Mouse (Mus musculus): Measurements from ENCODE around the gene Chd3. TPM values are rescaled to one million over a fixed set of nuclear protein-coding genes. Genes with fewer than 3 reads are reported as not detected.

Gene Chd3
- polyA plus RNA-seq, 1 experiment: 27.0 TPM

DNA sequence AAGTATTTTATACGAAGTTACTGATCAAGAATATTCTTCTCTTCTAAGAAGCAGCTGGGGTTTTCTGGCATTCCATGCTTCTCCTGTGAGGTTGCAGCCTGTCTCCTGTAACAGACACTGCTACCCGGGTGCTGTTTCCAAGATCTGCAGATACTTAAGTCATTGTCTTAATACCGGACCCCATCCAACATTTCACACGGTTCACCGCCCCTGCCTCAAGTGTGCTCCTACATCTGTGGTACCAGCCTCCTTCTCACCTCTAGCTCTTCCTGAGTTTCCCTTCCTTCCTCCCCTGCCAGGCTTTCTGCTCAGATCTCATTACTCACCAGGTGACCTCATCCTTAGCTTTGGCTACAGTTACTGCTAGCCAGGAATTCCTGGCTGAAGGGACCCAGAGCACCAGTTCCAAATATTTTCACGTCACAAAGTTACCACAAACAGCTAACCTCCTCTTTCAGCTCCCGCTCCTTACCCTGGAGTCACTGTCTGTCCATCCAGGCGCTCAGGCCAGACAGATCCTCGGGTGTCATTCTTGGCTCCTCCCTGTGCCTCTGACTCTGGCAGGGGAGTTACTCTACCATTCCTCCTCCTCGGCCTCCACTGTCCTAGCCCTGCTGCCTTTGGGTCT, 13.4 kb upstream of the Chd3 start:
- H3K4me1 ChIP-seq (ENCODE audit: control insufficient read depth, insufficient read depth, insufficient read length, low read length): no peaks in the 10 kb centered on the region
- H3K27ac ChIP-seq (replicated peaks; ENCODE audit: low read depth, low read length): no peak overlapping the region
- no peak overlapping the region for H3K4me3 ChIP-seq (ENCODE audit: insufficient read depth, low read depth, low read length)

DNA sequence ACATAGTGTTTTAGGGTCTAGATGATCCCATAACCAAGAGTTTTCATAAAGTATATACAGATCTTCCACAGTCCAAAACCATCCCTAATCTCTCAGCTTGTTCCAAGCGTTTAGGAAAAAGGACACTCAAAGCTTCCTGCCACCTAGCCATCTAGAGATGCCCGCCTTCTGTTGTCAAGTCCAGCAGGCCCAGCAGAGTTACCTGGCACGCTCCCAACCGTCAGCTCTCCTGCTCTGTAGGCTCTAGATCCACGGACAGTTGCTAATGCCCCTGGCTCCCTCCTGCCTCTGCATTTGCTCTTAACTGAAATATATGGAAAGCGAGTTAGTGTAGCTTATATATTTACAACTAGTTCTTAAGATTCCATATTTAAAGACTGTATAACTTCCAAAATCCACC, 12.2 kb upstream of the Chd3 start:
- Histone ChIP-seq H3K4me3 (ENCODE audit: insufficient read depth, low read depth, low read length) (no peak overlapping the region), H3K27ac (replicated peaks; ENCODE audit: low read depth, low read length) (no peak overlapping the region), H3K4me1 (ENCODE audit: control insufficient read depth, insufficient read depth, insufficient read length, low read length) (no peaks in the 10 kb centered on the region)

- H3K4me1 ChIP-seq (ENCODE audit: control insufficient read depth, insufficient read depth, insufficient read length, low read length): no peaks in the 10 kb centered on the region
- no peak overlapping the region for H3K27ac ChIP-seq (replicated peaks; ENCODE audit: low read depth, low read length)
Measured at GRCm38 (mm10) chr11:69379600-69379999, 10.4 kb upstream of the Chd3 start.

DNA sequence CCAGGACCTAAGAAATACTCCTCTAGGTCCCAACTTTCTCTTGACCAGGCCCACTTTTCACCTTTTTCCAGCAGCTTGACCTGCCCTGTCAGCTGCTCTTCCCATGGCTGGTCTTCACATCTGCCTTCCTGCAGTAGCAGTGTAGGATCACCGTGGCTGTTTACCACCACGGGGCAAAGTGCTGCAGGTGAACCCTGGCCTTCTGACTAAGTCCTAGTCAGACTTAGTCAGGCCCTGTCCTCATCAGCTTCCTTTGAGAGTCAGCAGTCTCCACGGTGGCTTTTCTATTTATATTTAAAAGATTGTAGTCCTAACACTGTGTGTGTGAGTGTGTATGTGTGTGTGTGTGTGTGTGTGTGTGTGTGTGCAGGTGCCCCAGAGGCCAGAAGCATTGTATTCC, 8.6 kb upstream of the Chd3 start:
- H3K4me3 ChIP-seq (ENCODE audit: insufficient read depth, low read depth, low read length): no peak overlapping the region
- H3K27ac ChIP-seq (replicated peaks; ENCODE audit: low read depth, low read length): no peak overlapping the region
- no peaks in the 10 kb centered on the region for H3K4me1 ChIP-seq (ENCODE audit: control insufficient read depth, insufficient read depth, insufficient read length, low read length)

More at GRCm38 (mm10) chr11:69379600-69379999, 10.4 kb upstream of the Chd3 start:
- no peak overlapping the region for H3K4me3 ChIP-seq (ENCODE audit: insufficient read depth, low read depth, low read length)

DNA sequence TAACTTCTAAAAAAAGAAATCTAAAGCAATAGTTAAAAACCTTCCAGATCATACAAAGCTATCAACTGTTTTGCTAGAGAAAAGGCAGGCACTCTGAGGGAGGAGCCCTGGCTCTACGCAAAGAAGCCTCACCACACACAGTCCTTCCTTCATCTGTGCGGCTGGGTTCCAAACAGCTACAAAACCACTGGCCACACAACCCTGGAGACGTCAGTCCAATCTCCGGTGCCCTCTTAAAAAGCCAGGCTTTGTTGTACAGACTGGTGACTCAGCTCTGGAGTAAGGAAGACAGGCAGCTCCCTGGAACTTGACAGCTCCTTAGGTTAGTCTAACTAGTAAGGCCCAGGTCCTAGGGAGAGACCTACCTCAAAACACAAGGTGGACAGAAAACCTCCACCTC, 6.4 kb upstream of the Chd3 start:
- H3K4me1 ChIP-seq (ENCODE audit: control insufficient read depth, insufficient read depth, insufficient read length, low read length): no peaks in the 10 kb centered on the region
- H3K27ac ChIP-seq (replicated peaks; ENCODE audit: low read depth, low read length): no peak overlapping the region
- H3K4me3 ChIP-seq (ENCODE audit: insufficient read depth, low read depth, low read length): no peak overlapping the region

DNA sequence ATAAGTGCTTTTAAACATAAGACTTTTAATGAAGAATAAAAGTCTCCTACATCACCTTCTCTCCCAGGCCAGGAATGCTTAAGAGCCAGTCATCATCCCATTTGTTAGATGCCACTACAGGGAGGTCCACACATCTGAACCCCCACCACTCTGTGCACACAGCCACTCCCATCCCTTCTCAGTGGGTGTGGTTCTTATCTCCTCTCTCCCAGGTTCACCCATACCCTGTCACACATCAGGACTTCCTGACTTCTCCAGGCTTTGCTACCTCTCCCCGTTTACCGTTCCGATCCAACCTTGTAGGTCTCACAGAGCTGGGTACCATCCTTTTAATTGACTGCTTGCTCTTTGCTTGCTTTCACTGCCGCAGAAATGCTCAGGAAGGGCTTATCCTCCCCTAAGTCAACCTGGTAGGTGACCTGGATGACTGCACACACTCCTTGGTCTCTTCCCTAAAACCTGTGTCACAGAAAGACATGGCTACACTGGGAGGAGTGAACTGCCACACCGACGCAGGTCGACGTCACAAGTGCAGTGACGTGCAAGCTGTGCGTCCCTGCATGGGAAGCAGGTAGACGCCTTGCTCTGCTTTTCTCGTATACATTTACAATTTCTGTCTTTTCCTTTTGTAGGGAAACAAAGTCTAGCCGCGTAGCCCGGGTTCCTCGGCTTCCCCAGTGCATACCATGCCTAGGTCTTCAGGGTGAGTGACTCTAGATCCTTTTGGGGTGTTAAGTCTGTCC, 4.2 kb upstream of the Chd3 start:
- Histone ChIP-seq H3K4me1 (ENCODE audit: control insufficient read depth, insufficient read depth, insufficient read length, low read length) (no peaks in the 10 kb centered on the region), H3K4me3 (ENCODE audit: insufficient read depth, low read depth, low read length) (no peak overlapping the region), H3K27ac (replicated peaks; ENCODE audit: low read depth, low read length) (no peak overlapping the region)

GRCm38 (mm10) chr11:69372780-69373170, 3.6 kb upstream of the Chd3 start:
- H3K4me3 ChIP-seq (ENCODE audit: insufficient read depth, low read depth, low read length): no peak overlapping the region
- peaks cover 3% of the 10 kb centered on the region; the same call in 1 of the 2 replicates for H3K4me1 ChIP-seq (ENCODE audit: control insufficient read depth, insufficient read depth, insufficient read length, low read length)
- no peak overlapping the region for H3K27ac ChIP-seq (replicated peaks; ENCODE audit: low read depth, low read length)

DNA sequence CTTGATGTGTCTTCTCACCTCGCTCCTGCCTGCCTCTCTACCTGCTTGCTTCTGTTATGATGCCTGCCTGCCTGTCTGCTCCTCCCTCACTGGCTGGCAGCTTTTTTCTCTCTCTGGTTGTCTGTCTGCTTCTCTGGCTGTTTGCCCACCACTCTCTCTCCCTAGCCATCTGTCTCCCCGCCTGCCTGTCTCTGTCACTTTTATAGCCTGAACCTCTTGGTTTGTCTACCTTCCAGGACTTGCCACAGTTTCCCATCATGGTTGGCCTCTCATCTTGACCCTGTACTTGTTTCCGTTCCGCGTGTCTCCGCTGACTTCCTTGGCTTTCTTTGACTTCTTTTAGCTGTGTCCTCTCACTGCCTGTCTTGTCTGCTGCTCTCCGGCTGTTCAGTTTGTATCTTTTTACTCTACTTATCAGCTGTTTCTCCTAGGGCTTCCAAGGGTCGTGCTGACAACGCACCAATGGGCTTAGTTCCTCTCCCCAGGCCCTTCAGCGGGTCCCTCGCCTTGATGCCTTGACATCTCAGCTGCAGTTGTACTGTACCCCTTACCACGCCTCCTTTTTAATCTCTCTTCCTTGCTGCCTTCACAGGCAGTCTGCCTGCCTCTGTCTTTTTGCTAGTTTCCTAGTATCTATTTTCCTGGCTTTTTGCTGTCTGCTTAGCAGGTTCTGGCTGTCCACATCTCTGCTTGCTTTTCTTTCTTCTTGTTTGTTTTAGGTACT, 3.0 kb upstream of the Chd3 start:
- Histone ChIP-seq H3K4me3 (ENCODE audit: insufficient read depth, low read depth, low read length) (no peak overlapping the region), H3K27ac (replicated peaks; ENCODE audit: low read depth, low read length) (no peak overlapping the region), H3K4me1 (ENCODE audit: control insufficient read depth, insufficient read depth, insufficient read length, low read length) (peaks cover 6% of the 10 kb centered on the region; the same call in 1 of the 2 replicates)

DNA sequence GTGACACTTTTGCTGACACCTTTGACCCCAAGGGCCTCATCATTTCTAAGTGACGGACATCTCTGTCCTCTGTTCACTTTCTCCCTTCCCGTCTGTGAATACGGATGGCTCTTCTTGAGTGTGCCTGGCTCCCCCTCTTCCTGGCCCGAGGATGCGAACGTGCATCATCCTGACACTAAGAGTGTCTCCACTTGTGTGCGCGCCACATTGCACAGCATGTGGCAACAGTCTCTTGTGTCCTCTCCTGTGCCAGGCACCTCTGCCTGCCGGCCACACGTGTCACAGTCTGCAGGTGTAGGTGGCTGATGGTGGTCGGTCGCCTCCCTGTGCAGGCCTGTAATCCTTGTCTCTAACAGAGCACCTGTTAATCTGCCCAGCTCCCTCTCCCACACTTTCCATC, 2.4 kb upstream of the Chd3 start:
- H3K4me3 ChIP-seq (ENCODE audit: insufficient read depth, low read depth, low read length): no peak overlapping the region
- peaks cover 6% of the 10 kb centered on the region; the same call in 1 of the 2 replicates for H3K4me1 ChIP-seq (ENCODE audit: control insufficient read depth, insufficient read depth, insufficient read length, low read length)
- no peak overlapping the region for H3K27ac ChIP-seq (replicated peaks; ENCODE audit: low read depth, low read length)

- H3K27ac ChIP-seq (replicated peaks; ENCODE audit: low read depth, low read length): 0 out of 2 replicates have a peak overlapping the region, but pooled peaks have one; percentile 8
- peaks cover 9% of the 10 kb centered on the region for H3K4me1 ChIP-seq (ENCODE audit: control insufficient read depth, insufficient read depth, insufficient read length, low read length)
- H3K4me3 ChIP-seq (ENCODE audit: insufficient read depth, low read depth, low read length): no peak overlapping the region
Measured at GRCm38 (mm10) chr11:69370817-69371215, 1.6 kb upstream of the Chd3 start.

GRCm38 (mm10) chr11:69369990-69370816, 997 bp upstream of the Chd3 start:
- Histone ChIP-seq H3K27ac (replicated peaks; ENCODE audit: low read depth, low read length) (0 out of 2 replicates have a peak overlapping the region, but pooled peaks have one; percentile 8), H3K4me3 (ENCODE audit: insufficient read depth, low read depth, low read length) (no peak overlapping the region), H3K4me1 (ENCODE audit: control insufficient read depth, insufficient read depth, insufficient read length, low read length) (peaks cover 15% of the 10 kb centered on the region)

DNA sequence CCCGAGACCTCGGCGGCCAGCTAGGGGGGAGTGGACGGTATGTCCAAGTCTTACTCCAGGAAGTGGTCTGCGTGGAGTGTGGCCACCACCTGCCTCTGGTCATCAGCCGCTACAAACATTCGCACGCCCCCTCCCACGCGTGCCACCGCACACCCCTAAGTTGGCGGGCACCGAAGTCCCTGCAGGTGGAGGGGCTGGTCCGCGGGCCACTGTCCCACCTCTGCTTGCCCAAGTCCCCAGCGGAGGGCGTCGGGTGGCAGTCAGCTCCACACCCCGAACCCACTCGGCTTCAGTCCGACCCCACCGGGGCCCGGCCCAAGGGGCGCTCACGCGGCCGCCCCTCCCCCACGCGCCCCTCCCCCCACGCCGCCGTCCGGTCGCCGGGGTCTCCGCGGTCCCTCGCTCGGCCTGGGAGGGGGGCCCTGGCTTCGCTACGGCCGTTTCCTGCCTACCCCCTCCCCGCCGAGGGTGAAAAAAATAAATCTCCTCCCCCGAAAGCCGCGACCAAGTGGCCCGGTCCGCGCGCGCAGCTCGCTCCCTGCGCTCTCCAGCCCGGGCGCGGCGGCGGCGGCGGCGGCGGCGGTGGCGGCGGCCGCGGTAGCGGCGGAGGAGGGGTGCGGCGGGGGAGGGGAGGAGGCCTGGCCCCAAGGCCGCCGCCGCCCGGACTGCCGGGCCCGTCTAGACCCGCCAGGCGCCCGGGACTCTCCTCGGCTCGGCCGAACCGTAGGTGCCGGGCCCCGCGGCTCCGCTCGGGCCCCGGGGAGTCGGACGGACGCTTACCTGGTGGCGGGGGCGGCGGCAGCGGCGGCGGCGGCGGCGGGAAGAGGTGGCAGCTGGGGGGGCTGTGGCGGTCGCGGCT, 621 bp downstream of the Chd3 start:
- H3K27ac ChIP-seq (replicated peaks; ENCODE audit: low read depth, low read length): peak overlapping the region; percentile 76
- peaks cover 25% of the 10 kb centered on the region for H3K4me1 ChIP-seq (ENCODE audit: control insufficient read depth, insufficient read depth, insufficient read length, low read length)
- peak overlapping the region; percentile 91 for H3K4me3 ChIP-seq (ENCODE audit: insufficient read depth, low read depth, low read length)

GRCm38 (mm10) chr11:69367616-69368355, 1.4 kb downstream of the Chd3 start:
- H3K4me1 ChIP-seq (ENCODE audit: control insufficient read depth, insufficient read depth, insufficient read length, low read length): peaks cover 25% of the 10 kb centered on the region
- H3K4me3 ChIP-seq (ENCODE audit: insufficient read depth, low read depth, low read length): peak overlapping the region; percentile 91
- peak overlapping the region; percentile 81 for H3K27ac ChIP-seq (replicated peaks; ENCODE audit: low read depth, low read length)
